Mouse (Mus musculus) left cerebral cortex, postnatal 36 days (tissue): ENCODE results near the gene Tmem229b. TPM values are rescaled to one million over a fixed set of nuclear protein-coding genes. Genes with fewer than 3 reads are reported as not detected.
A peak's percentile ranks its signal among the peaks of the same experiment; 100 is the strongest.

Experiments
- DNase-seq, 2 experiments: peaks; one replicate each; pipeline ENCODE4 v3.0.0; 2021 to 2022; ENCODE audit warnings: low spot score in 2 of 2, mixed read lengths in 1 of 2
- intact Hi-C: fragments of 180-260 bp; cut with DNase I; formaldehyde crosslinking; loops from one replicate; pipeline ENCODE4 v1.15.1; 2025
- total RNA-seq, 2 experiments: library from RNA; stranded (reverse); gene quantifications; 2 replicates each; pipeline ENCODE4 v1.2.3; 2021

Gene Tmem229b
- total RNA-seq, 2 experiments from 2014 or later, result 29.6 to 33.1 TPM

DNA sequence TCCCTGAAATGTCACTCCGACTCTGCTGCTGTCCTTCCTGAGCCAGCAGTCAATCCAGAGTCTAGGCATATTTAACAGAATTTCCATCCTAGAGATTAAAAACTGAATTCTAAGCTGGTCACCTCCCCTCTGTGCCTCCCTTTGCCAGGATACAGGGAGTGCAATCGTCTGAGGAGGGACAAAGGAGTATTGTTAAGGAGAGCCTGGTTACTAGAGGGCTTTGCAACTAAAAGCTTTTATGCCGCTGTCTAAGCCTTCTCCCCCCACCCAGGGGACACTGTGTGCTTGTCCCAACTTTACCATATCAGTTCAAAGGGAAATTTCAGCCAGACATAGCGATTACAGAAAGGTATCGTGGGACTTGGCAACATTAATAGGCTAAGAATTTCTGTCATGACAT is 8.7 kb upstream of the Tmem229b start:
- no peak for DNase-seq
- intact Hi-C loops, result no loop called here

DNA sequence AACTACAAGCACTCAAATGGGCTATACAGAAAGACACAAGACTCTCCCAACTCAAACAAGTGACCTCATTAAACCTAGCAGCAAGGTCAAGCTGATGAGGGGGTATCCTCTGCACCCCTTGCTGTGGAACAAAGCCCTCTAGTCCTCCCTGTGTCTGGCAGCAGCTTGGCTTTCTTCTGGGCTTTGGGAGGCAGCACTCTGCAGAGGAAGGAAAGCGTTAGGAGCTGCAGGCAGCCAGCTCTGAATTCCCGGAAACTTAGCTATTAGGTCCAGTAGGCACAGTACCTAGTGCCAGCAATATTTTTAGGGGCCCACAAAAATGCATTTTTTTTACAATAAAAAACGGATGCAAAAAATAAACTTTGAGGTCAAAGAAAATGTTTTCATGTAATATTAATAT is 3.1 kb upstream of the Tmem229b start:
- intact Hi-C loops, result no loop called here
- DNase-seq, result no peak

DNA sequence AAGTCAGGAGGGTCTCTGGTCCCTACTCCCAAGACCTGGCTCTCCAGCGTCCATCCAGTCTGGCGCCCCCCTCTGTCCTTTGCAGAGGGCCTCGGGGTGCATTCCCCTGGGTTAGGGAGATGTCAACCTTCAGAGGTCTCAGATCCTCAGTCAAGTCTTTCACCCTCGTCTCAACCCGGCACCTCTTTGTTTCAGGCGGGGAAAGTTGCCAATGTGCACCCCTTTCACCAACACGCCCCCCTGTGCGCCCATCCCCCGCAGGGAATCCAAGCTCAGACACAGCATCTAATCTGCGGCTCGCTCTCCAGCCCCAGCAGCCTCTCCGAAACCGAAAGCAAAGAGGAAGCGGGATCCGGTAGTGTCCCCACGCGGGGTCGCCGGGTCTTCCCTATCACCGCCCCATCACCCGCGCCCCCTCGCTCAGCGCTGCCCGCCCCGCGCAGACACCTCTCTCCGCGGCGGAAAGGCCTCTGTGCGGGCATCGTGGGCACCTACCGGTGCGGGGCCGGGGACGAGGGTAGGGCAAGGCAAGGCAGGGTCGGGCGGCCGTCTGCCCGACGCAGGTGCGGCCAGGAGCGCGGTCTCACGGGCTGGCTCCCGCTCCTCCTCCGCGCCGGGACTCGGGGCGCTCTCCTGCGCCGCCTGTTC is 825 bp downstream of the Tmem229b start:
- intact Hi-C loops, result loop anchor here (5.0 kb wide), 1 partner anchor 89 kb away; no protein-coding TSS in a partner anchor

DNA sequence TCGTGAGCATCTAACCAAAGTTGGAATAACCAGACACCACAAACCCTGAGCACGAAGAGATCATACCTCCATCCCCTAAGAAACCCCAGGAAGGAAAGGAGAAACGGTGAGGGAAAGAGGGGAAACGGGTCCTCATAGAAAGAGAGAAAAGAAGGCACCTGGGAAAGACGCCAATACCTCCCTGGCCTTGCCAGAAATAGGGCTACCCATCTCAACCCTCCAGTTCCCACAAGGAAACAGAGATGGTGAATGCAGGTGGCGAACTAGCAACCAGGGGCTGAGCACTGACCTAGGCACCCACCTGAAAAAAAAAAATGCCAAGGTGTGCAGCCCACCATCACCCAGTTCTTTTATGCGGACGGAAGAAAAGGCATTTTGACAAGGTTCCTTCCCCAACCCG is 1.4 kb downstream of the Tmem229b start:
- intact Hi-C loops, result loop anchor here (5.0 kb wide), 1 partner anchor 89 kb away; no protein-coding TSS in a partner anchor
- DNase-seq, result no peak

More for the DNA sequence above, 825 bp downstream of the Tmem229b start:
- peak; percentile 48 to 62 for DNase-seq

DNA sequence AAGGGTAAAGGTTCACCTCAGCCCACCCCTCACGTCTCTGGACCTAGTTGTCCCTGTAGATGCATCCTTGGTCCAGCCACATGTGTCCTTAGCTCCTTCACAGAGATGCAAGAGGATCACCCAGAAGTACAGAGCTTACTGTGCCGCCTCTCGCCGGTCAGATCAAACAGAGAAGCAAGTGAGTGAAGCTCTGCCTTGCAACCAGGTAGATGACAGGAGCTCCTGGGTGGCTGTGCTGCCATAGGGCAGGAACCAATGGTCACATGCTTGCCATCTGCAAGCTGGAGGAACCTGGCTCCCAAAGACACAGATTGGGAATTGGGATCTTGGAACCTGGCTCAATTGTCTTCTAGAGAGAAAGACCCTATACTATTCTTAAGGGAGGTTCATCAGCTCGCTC is 2.0 kb downstream of the Tmem229b start:
- intact Hi-C loops, result loop anchor here (5.0 kb wide), 1 partner anchor 88 kb away; no protein-coding TSS in a partner anchor
- no peak for DNase-seq

DNA sequence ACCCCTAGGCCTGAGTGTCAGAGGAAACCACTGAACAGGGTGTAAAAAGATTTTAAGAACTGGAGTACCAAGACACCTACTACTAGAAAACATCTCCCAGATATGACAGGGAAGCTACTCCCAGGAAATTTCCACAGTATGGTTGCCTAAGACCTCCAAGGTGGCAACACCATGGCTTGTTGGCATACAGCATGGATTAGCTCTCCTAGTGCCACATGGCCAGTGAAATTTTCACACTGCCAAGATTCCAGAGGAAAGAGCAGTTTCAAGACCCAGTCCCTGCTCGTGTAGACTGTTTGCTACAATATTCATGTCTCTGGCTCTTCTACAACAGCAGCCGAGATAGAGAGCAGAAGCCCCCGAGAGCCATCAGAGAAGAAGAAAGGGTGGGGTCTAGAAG is 4.4 kb downstream of the Tmem229b start:
- intact Hi-C loops, result no loop called here
- DNase-seq, result no peak

DNA sequence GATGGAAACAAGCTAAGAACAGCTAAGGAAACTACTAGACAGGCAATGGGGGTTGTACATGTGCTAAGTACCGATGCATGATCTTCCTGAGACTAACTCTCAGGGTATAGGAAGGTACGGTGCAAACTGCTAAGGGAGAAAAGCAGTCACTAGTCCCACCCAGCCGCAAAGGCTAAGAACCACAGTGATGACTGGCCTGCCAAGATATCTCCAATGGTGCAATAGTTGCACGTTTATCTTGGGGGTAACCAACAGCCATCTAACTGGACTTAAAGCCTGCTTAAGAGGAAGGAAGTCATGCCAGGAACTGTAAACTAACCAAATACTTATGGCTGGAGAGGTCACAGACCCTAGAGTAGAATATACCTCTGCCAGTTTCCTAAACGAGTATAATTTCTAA is 5.0 kb downstream of the Tmem229b start:
- no peak for DNase-seq
- intact Hi-C loops, result no loop called here

DNA sequence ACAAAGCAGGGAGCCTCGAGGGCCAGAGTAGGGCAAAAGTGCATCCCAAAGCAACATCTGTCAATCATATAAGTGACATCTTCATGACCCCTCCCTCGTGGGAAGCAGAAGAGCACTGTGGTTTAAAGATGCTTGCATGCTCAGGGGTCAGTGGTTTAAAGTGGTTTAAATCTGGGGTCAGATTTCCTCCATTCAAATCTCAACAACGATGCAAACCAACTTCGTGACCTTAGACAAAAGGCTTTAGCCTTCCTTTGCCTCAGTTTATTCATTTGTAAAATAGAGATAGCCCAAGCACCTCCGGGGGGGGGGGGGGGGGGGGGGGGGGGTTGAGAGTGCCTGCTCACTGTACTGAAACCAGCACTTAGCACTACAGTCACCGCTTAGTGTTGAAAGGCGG is 10.7 kb downstream of the Tmem229b start:
- intact Hi-C loops, result no loop called here
- DNase-seq, result no peak

DNA sequence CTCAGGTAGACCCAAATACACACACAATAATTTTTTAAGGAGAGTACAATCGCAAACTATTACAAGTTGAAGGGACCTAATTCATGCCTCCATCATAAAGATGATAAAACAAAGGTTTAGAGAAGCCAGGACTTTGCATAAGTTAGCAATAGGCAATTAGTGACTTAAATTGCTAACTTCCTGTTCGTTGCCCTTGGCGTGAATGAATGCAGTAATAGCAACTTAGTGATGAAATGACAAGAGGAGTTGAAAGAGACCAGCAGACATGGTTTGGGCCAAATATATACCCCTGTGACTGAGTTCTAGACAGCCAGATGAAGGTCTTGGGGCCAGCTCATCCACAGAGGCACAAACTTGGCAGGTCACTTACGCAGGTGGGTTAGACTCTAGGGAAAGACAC is 11.2 kb downstream of the Tmem229b start:
- intact Hi-C loops, result no loop called here
- DNase-seq, result no peak

DNA sequence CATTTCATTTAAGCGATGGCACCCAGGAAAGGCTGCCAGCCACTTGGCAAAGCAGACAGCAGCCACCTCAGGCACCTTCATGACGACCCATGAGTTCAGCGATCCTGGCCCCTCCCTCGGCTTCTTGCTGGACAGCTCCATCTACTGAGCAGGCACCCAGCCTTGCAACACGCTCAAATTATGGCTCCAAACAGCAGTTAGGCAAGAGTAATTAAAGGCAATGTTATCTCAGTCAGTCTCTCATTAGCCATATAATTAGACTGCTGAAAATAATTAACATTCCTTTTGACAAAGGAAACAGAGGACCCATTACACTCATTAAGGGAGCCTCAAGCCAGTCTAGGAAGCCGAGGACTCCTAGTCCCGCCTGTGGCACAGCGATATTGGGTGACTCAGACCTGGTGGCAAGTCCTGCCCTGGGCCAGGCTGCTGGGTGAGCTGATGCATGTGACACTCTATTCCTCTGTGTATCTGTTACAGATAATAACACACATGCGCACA is 19.8 kb downstream of the Tmem229b start:
- no peak for DNase-seq
- intact Hi-C loops, result no loop called here

DNA sequence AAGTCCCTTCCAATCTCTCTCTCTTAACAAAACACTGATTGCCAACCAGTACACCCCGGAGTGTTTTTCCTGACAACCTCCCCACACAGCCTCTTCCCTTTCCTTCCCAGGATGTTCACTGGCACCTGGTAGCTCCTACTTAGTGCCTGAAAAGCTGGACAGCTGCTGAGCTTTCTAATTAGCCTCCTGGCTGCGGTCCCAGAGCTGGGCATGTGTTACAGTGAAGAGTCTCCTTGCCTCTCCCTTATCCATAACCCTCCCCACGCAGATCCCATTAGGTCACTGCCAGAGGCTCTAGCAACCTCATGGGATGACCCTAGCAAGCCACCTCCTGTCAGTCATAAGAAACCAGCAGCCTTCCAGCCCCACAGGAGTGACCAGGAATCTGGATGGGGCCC is 23.4 kb downstream of the Tmem229b start:
- intact Hi-C loops, result loop anchor here (5.0 kb wide), 1 partner anchor 62 kb away; no protein-coding TSS in a partner anchor
- peak; percentile 11 to 25 for DNase-seq

DNA sequence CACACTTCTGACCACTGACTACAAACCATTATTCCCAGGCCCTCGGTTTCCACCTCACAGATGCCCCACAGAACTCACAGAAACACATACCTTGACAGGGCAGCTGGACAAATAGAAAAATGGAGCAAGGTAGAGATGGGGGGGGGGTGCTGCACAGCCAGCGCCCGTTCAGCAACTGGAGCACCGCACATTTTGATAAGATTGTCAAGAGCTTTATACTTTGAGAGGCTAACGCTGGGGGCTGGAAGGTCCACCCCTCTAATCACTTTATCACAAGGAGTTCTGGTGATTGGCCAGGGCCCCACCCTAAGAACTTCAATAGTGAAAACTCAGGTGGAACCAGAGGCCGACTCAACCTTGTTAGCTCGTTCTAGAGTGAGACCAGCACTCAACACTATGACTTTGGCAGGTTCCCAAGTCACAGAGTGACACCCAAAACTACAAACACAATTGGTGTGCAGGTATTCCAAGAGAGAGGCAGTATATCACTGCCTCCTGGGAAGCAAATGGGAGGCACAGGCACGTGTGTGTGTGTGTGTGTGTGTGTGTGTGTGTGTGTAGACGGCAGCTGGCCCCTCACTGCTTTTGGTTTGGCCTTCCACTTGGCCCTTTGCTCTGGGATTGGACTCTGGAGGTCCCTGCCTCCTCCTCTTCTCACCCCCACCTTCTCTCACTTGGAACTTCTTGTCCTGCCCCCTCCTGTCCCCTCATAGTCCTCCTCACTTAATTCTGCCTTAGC is 24.0 kb downstream of the Tmem229b start:
- no peak for DNase-seq
- intact Hi-C loops, result loop anchor here (5.0 kb wide), 1 partner anchor 61 kb away; no protein-coding TSS in a partner anchor

DNA sequence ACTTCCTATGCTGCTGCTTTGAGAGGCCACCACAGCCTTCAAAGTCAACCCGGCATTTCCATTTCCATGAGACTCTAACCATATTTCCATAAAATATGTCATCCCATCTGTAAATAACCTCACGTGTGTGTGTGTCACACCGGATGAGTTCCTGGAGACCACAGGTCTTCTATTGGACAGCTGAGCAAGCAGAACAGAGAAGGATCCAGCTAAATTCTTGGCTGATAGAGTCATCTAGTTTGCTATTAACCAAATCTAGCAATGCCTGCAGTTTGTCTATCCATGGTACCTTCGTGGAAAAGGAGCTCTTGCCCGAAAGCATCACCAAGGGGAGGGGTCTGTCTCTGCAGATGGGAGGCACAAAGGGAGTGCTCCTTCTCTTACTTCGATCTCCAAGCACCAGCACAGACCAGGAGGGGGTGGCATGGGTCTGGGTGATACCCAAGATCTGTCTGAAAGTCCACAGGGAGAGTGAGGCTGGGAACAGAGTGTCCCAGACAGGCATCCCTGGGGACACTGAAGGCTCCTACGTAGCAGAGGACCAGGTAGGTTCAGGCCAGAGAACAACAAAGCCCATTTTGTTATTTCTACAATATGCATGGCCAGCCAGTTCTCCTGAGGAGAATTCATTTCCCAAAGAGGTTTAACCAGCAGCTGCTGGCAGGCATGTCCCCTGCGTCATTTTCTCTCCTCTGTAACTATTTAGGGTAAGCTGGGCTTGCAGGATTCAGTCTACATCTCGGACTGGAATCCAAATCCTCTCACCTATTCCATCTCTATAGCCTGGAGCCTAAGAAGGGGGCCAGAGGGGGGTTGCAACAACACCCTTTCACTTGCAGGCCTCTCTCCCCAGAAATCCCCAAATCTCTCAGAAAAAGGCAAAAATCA is 25.2 kb downstream of the Tmem229b start:
- intact Hi-C loops, result loop anchor here (5.0 kb wide), 1 partner anchor 60 kb away; no protein-coding TSS in a partner anchor
- peak; percentile 19 to 33 for DNase-seq

DNA sequence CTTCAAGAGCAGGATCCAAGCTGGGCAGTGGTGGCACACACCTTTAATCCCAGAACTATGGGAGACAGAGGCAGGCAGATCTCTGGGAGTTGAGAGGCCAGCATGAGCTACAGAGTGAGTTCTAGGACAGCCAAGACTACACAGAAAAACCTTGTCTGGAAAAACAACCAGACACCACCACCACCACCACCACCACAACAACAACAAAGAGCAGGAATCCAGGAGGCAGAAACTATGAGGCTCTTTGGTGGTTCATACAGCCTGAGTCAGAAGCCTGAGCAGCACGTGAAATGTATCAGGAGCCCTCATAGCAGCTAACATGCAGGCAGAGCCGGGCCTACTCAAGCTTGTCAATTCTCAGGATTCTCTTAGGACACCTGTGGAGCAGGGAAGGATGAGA is 26.3 kb downstream of the Tmem229b start:
- intact Hi-C loops, result loop anchor here (5.0 kb wide), 1 partner anchor 59 kb away; no protein-coding TSS in a partner anchor

DNA sequence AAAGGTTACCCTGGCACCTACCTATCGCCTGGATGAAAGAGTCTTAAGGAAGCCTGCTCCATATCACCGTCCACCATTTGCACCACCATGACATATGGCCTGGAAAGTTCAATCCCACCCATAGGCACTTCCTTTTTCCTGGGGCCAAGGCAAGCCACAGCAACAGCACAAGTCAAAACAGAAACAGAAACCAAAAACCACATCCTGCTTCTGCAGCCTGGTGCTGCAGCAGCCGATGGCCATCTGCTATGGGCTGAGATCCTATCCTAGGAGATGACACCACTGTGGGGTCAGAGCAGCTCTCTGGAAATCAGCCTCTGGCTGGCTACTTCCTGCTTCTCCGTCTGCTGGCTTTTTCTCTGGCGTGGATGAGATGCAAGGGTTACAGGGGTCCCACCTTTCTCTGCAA is 26.7 kb downstream of the Tmem229b start:
- intact Hi-C loops, result loop anchor here (5.0 kb wide), 1 partner anchor 58 kb away; no protein-coding TSS in a partner anchor
- DNase-seq, result no peak

More for the DNA sequence above, 26.3 kb downstream of the Tmem229b start:
- no peak for DNase-seq

DNA sequence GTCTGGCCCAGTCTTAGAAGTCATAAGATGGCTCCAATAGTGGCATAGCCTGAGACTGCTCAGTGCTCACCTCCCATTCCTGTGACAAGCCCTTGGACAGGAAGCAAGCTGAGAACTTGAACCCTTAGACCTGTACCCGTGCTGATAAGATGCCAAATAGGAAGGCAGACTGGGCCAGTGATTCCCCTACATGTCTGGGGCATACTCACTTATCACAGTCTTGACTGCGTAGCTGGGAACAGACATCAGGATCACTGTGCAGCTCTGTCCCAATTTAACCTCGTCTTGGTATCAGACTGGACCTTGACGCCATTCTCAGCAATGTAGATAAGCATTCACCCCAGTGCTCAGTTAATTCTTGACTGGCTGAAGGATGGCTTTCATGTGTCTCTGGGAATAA is 29.9 kb downstream of the Tmem229b start:
- DNase-seq, result no peak

DNA sequence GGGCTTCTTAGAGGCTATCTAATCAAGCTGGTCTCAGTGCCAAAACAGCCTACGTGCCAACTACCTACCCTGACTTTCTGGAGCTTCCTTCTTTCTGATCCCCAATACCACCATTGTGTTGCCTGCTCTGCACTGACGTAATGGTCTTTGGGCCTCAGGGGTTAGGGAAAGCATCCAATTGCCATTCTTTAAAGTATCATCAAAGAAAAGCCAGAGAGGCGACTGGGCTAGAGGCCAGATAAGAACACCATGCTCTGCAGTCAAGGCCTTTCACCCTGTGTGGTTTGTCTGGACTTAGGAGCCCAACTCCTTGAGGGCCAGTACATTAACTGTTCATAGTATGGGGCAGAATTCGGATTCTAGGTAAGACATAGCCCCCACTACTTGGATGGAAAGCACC is 30.3 kb downstream of the Tmem229b start:
- DNase-seq, result no peak
- intact Hi-C loops, result no loop called here

More for the DNA sequence above, 29.9 kb downstream of the Tmem229b start:
- intact Hi-C loops, result no loop called here

DNA sequence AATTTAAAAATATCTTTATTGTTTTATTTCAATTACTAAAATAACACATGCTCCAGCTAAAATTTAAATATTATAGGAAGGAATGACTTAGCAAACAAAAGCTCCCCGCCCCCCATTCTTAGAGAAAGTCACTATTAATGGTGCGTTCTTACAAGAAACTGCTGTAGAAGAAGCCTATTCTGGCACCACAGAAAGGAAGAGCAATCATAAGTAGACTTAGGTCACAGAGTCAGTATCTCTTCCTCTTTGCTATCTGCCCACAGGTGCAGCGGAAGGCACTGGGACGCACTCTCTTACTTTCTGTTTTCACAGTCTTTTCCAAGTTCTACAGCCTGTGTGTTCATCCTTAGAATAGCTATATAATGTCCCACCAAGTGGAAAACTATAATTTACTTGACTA is 31.6 kb downstream of the Tmem229b start:
- DNase-seq, result no peak
- intact Hi-C loops, result no loop called here

DNA sequence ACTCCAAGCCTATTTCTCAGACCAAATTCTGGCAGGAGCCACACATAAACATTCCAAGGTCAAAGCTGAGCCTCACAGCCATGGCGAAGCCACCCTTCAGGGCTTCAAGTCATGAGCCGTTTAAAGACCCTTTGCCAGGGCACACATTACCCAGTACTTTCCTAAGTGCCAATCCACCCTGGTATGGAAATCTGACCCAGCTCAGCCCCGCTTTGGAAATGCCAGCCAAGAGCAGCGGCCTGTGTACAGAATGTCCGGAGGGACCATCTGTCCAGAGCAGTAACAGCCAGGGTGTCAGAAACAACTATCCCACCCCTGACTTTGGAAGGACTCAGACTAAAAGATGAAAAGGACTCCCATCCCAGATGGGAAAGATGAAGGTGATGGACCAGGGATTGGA is 32.7 kb downstream of the Tmem229b start:
- intact Hi-C loops, result no loop called here
- no peak for DNase-seq

DNA sequence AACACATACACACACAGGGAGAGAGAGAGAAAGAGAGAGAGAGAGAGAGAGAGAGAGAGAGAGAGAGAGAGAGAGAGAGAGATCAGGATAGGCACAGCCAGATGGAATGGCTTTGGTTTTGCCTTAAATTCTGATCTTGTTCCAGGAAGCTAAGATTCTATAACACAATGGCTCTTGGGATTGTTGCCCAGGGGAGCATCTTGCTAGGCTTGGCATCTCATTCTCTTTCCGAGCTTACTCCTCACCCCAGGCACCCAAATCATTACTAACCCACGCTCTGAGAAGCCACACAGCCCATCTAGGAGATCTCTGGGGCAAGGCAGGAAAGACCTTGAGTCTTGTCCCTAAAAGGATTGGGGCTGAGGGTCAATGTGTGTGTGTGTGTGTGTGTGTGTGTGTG is 33.6 kb downstream of the Tmem229b start:
- intact Hi-C loops, result no loop called here

More for the DNA sequence above, 33.6 kb downstream of the Tmem229b start:
- DNase-seq, result no peak
